Mouse (Mus musculus): Measurements from ENCODE around the gene Mgll.

The Mgll gene

GRCm38 (mm10) chr6:88743601-88744291, 19.5 kb downstream of the Mgll start:
- no peak for DNase-seq (ENCODE audit: low spot score in 2 of 2)

- DNase-seq (ENCODE audit: low spot score in 2 of 2), result no peak
Observed at GRCm38 (mm10) chr6:88745027-88745426, 20.8 kb downstream of the Mgll start.

GRCm38 (mm10) chr6:88746271-88746670, 22.1 kb downstream of the Mgll start:
- DNase-seq (ENCODE audit: low spot score in 2 of 2), result no peak

- DNase-seq (ENCODE audit: low spot score in 2 of 2), result no peak
Observed at GRCm38 (mm10) chr6:88747296-88748040, 23.3 kb downstream of the Mgll start.

DNA sequence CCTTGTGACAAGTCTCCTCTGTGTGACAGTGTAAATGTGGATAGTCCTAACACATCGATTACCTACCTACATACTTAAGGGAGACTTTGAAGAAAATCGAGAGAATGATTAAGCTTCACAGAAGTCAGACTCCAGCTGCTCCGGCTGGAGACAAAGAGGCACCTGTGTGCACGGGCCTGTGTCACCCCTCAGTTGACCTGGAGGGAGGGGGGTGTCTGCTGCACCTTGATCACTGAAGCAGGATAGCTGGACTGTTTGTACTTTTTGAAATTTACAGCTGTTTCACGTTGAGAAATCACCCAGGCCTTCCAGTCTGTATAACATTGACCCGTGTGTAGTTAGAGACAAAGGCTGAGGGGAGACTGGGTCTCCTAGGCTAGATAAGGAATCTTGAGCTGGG, 26.7 kb downstream of the Mgll start:
- DNase-seq (ENCODE audit: low spot score in 2 of 2), result no peak

DNA sequence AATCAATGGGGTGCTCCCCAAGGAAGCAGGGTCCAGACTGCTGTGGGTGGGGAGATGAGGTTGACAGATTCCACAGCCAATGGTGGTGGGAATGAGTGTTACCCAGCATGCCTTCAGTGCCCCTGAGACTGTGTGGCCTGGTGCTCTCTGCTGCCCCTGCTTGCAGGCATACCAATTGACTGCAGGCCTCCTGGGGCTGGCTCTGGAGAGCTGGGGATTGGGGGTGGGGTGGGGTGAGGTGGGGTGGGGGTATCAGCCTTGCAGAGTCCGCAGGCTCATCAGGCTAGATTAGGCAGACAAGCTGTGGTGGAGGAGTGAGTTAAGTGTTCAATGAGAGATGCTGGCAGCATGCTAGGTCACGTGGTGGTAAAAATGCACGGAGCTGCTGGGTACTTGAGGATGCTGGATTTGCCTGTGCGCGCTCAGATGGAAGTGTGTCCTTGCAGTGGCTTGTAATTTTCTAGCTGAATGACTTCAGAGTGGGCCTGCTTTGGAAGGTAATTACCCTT, 28.6 kb downstream of the Mgll start:
- DNase-seq (ENCODE audit: low spot score in 2 of 2), result no peak

GRCm38 (mm10) chr6:88753578-88753977, 29.4 kb downstream of the Mgll start:
- no peak for DNase-seq (ENCODE audit: low spot score in 2 of 2)

DNA sequence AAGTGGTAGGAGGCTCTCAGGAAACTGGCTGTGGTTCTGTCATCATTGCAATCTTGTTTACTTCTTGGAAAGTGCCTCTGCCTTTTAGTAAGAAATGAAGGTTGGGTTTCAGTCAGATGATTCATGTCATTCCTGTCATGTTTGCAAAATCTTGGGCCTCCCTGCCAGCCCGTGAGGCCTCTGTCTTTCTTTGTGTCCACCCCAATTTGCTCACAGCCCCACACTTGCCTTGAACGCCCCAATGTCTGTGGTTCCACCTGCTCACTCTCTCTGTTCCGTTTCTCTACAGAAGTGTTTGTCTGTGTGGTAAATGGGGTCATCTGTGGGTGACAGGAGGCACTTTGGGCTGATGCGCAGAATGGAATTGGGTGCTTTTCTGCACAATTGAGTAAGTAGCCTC, 32.8 kb downstream of the Mgll start:
- DNase-seq (ENCODE audit: low spot score in 2 of 2), result no peak

GRCm38 (mm10) chr6:88758074-88758473, 33.9 kb downstream of the Mgll start:
- DNase-seq (ENCODE audit: low spot score in 2 of 2), result no peak

- peak in 1 of 2 experiments; percentile 37 for DNase-seq (ENCODE audit: low spot score in 2 of 2)
Observed at GRCm38 (mm10) chr6:88758568-88759522, 34.6 kb downstream of the Mgll start.

DNA sequence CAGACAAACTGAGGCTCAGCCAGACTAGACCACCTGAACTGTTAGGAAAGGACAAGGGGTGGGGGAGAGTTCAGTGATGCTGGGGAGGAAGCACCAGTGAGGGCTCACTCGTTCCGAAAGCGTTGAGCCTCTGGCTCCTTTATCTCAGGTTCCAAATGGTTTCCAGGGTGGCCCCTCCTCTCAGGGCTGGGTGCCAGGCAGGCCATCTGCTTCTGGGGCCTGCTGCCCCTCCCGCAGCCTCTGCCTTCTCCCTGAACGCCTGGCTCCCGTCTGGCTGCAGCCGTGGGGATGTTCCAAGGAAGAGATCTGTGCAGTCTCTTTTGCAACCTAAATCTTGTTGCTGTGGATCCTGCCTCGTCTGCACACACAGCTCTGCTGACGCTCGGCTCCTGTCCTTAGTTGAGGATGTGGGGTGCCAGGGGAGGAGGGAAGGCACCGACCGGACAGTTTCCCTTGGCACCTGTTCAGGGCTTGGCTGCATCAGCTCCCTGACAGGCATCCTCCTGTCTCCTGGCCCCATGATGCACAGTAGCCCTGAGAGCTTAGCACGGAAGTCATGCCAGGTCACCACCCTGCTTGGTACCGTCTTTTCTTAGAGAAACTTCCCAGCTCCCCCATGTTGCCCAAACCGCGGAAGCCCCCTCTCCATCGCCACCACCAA, 35.7 kb downstream of the Mgll start:
- peak; percentile 77 to 83 for DNase-seq (ENCODE audit: low spot score in 2 of 2)

- no peak for DNase-seq (ENCODE audit: low spot score in 2 of 2)
Observed at GRCm38 (mm10) chr6:88760935-88761635, 36.9 kb downstream of the Mgll start.

DNA sequence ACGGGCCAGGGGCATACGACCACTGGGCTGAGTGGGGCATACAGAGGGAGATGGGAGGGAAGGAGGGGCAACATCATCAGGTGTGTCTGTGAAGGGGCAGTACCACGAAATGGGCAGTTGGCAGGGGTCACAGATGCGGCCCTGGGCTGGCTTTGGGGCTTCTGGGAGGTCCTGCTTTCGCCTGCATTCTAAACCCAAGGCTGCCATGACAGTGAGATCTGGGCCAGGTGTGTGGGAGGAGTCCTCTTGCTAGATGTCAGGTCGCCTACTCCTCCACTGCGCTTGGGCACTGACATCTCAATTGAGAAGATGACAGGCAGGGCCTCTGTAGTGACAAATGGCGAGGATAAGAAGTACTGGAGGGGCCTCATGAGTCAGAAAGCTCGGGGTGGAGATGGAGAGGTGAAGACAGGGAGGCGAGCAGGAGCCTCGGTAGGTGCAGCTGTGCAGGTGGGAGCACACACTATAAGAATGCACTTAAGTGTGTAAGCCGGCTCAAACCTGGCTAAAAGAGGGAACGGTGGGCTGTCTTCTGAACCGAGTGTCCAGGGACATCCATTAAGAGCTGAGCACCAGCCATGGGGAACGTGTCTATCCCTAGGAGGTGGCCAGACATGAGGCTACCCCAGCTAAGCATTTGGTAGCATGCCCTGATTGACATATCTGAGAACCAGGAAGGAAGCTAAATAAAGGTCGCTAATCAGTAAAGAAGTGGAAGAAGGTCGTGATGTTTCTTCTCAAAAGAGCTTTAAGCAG, 37.6 kb downstream of the Mgll start:
- DNase-seq (ENCODE audit: low spot score in 2 of 2), result no peak

GRCm38 (mm10) chr6:88762440-88763196, 38.4 kb downstream of the Mgll start:
- DNase-seq (ENCODE audit: low spot score in 2 of 2), result no peak

DNA sequence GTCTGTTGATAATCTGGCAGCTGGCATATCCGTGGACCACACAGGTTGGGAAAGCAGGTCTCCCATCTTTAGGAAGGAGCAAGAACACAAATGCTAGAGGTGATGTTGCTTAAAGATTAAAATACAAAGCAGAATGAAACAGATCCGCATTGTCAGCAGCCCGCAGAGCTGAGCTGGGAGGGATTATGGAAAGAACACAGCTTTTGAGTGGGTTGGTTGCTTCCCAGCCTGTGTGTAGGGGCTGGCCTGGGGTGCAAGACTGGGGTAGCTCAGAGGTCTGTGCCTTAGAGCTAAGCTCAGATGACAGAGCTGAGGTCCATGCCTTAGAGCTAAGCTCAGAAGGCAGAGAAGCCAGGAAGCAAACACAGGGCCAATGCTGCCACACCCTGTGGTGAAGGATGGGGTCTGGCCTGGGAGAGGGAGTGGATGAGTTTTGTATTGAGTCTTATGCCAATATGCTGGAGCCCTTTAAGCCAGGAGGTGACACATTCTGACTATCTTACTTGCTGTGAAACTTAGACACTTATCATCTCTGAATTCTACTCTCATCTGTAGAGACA, 39.4 kb downstream of the Mgll start:
- no peak for DNase-seq (ENCODE audit: low spot score in 2 of 2)

DNA sequence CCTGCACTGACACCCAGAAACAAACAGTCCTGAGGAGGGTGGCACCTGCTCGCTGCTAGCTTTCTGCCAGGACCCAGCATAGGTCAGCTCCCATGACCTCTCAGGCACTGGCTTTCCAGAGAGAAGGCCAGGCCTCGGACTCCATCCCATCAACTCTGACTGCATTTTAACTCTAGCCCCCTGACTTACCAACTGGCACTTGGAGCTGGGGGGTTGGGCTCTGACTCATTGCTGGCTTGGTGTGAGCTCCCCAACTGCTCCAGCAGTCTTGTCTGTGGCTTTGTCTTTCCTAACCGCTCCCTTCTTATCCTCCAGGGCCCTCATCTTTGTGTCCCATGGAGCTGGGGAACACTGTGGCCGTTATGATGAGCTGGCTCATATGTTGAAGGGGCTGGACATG, 40.1 kb downstream of the Mgll start:
- no peak for DNase-seq (ENCODE audit: low spot score in 2 of 2)

DNA sequence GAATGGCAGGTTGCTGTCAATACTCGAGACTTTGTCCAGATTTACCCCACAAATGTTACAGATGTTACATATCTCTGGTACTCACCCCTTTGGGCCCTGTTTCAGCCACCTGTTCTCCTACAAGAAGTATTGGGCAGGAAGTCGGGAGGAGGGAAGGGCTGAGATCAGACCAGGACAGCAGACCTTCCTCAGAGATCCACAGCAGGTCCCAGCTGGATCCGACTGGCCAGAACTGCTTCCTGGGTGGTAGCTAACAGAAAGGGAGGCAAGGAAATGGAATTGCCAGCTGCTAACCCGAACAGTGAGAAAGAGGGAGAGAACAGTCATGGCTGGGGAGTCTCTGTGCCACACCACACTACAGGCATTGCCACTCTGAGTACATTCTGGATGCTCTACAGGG, 43.5 kb downstream of the Mgll start:
- no peak for DNase-seq (ENCODE audit: low spot score in 2 of 2)

GRCm38 (mm10) chr6:88769723-88770122, 45.5 kb downstream of the Mgll start:
- no peak for DNase-seq (ENCODE audit: low spot score in 2 of 2)

- DNase-seq (ENCODE audit: low spot score in 2 of 2), result no peak
Observed at GRCm38 (mm10) chr6:88770300-88770904, 46.2 kb downstream of the Mgll start.

Data from spleen, postnatal 14 days (tissue).